Mouse (Mus musculus) right cerebral cortex, postnatal 4 days (tissue): ENCODE results near the gene Atxn7l2.

Experiments
- DNase-seq: peaks from one replicate; pipeline ENCODE4 v3.0.0-alpha.2; 2022

Atxn7l2 gene

DNA sequence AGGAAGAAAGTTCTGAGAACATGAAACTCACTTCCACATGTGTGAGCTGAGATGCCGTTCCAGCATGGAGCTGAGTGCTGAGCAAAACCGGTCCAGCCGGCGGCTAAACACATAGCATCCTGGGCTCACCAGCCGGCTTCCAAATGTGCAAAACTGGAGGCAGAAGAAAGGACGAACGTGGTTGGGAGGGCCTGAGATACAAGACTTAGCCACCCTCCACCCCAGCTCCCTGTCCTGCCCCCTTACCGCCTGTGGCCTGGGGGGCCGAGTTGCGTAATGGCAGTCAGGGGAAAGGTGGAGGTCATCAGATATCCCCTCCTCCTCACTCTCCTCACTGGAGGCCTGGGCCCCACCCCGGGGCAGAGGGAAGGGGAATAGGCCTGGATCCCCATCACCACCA, 6.3 kb downstream of the Atxn7l2 start:
- no peak for DNase-seq

DNA sequence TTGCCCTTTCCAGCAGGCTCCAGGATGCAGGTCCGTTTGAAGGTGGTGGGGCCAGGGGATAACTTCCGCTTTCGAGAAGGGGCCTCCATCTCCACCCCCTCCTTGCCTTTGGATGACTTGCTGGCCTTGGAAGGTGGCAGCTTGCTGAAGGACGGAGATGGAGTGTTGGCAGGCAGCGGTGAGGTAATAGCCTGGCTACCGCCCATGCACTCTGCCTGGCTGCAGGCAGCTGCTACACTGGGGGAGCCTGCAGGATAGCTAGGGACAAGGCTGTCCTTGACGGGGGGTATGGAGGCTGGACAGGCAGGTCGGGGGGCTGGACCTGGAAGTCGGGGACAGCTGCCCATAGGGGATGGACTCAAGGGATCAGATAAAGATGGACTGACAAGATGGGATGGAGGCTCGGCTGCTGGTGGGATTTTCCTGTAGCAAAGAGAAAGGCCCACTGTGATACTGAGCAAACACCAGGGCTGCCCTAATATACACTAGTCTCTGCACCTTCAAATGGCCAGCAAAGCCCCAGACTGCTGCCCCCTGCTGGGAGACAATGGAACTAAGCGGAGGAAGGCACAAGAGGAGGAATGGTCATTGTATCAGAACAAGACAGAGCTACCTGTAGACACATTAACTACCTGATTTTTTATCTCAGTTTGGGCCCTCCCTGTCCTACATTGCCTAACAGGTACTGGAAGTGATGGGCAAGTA, 7.0 kb downstream of the Atxn7l2 start:
- DNase-seq = peak; percentile 85

DNA sequence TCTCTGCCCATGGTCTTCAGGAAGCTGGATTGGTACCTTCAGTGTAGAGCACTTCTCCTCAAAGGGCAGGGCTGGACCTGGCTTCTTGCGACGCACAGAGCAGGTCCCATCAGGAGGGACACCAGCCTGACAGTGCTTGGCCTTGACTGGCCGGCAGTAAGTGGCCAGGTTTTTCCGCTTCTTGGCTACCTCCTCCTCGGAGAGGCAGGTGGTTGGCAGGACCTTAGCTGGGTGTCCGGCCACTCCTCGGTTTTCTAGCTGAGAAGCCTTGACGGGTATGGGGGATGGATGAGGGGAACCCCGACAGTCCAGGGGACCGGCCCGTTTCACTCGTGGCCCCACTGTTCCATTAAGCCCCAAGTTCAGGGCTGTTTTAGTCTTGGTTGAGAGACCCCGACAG, 7.5 kb downstream of the Atxn7l2 start:
- no peak for DNase-seq

DNA sequence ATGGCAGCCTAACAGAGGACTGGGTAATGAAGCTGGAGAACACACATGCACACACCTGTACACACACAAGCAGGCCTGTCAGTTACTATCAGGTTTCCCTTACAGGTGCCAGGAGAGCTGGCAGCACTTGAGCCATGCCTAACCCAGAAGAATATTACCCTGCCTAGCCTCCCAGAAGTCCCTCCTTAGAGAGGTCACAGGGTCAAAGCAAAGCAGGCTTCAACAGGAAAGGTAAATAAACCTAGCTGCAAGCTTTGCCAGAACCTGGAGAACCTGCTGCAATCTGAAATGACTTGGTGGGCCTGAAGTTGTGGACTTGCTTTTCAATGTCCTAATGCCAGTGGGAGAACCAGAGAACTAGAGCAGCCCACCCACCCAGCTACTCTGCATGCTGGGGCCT, 8.2 kb downstream of the Atxn7l2 start:
- DNase-seq = no peak

DNA sequence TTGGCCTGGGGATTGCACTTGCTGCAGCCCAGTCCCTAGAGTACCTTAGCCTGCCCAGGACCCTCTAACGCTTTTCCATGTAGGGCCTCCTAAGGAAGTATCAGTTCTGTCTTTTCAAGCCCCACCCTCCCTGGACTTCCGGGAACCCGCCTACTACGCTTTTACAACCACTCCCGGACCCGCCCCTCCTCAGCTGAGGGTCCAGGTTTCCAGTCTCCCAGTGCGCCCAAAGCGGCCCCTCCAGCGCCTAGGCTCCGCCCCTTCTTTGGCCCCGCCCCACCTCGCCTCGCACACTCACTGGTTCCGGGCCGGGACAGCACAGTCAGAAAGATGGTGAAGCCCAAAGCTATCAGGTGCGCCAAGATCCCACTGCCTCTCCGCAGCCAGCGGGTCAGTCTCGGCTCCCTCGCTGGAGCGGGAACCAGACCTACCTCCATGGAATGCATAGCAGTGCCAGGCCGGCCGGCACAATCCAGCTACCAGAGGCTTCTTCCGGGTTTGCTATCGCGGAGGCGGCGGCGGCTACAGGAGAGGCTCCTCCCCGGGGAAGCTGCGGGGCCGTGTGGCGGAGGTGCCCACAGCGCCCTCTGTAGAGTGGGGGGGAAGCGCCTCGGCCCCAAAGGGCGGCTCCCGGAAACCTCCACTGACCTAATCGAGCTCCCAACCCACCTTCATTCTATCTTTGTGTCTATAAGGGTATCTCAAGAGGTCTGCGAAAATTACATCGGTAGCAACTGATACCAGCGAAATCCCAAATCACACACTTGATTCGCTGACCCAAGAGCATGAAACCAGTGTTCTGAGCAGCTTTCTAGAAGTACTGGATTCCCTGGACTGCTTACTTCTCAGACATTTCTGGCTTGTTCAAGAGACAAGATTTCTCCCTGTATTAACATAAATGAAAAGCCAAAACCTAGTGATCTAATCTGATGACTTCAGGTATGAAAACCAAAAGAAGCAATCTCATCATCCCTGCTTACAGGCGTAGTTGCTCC, 10.1 kb downstream of the Atxn7l2 start, which contains the start of gene Cyb561d1:
Gene Cyb561d1, minus strand, starts transcription at position 884 of the 995 bp plus-strand sequence.
- peak; percentile 82 for DNase-seq

- DNase-seq = no peak
These were observed 11.5 kb downstream of the Atxn7l2 start for GRCm38 (mm10) chr3:108199231-108199630.

GRCm38 (mm10) chr3:108197066-108197497, 13.7 kb downstream of the Atxn7l2 start:
- DNase-seq = peak; percentile 60

DNA sequence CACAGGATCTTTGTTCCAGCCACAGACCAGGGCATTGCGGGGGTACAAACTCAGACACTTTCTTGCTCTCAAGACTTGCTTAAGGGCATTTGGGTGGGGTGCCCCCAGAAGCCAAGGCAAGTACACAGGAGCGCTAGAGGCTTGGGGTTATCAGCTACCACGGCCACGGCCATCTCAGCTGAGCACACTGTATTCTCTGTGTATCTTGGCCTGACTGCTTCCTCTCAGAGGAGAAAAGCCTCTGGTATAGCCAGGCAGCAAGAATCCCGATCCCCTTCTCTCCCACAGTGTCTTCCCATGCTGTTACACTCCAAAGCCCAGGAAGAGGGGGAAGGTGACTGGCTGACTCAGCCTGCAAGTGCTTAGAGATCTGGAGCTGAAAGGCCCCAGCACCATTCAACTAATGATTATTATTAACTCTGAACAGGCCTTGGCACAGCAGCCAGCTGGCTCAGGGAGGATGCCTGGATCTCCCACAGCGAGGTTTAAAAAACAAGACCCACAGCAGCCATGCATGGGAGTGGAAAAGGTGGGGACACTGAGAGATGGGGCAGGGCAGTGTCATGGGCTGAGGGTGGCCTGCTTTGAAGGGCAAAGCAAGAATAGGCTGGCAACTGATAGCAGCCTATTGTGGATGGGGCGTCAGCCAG, 14.7 kb downstream of the Atxn7l2 start:
- DNase-seq = no peak

DNA sequence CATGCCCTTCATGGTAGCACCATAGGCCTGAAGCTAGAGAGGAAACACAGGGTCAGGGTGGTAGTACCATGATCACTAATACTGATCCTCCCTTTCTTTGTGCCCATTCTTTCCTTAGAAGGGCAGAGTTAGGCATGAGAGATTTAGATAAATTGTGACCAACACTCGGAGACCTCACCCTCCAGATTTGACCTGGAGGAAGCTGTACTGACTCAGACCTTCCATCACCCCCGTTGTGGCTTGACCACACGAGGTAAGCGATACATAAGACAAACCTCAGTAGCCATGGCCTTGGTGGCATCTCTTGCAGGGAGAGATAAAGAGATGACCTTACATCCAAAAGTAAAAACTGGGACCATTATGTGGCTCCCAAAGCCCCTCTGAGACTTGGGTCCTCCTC, 15.4 kb downstream of the Atxn7l2 start:
- no peak for DNase-seq

- DNase-seq = no peak
These were observed 17.0 kb downstream of the Atxn7l2 start for GRCm38 (mm10) chr3:108193686-108194085.

- DNase-seq = no peak
These were observed 20.8 kb downstream of the Atxn7l2 start for GRCm38 (mm10) chr3:108189897-108190296.

- no peak for DNase-seq
These were observed 21.8 kb downstream of the Atxn7l2 start for GRCm38 (mm10) chr3:108188716-108189490.

DNA sequence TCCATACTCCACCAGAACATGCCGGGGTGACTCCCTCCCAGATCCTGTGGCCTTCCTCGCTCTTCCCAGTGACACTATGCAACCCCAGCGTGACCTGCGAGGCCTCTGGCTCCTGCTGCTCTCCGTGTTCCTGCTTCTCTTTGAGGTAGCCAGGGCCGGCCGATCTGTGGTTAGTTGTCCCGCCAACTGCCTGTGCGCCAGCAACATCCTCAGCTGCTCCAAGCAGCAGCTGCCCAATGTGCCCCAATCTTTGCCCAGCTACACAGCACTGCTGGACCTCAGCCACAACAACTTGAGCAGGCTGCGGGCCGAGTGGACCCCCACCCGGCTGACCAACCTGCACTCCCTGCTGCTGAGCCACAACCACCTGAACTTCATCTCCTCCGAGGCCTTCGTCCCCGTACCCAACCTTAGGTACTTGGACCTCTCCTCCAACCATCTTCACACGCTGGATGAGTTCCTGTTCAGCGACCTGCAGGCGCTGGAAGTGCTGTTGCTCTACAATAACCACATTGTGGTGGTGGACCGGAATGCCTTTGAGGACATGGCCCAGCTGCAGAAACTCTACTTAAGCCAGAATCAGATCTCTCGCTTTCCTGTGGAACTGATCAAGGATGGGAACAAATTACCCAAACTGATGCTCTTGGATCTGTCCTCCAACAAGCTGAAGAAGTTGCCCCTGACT, 23.5 kb downstream of the Atxn7l2 start:
- DNase-seq = no peak

- DNase-seq = peak; percentile 52
These were observed 24.4 kb downstream of the Atxn7l2 start, which contains the start of gene Amigo1 for GRCm38 (mm10) chr3:108186098-108187047. Gene Amigo1 (plus strand): TSS chr3:108186335.

DNA sequence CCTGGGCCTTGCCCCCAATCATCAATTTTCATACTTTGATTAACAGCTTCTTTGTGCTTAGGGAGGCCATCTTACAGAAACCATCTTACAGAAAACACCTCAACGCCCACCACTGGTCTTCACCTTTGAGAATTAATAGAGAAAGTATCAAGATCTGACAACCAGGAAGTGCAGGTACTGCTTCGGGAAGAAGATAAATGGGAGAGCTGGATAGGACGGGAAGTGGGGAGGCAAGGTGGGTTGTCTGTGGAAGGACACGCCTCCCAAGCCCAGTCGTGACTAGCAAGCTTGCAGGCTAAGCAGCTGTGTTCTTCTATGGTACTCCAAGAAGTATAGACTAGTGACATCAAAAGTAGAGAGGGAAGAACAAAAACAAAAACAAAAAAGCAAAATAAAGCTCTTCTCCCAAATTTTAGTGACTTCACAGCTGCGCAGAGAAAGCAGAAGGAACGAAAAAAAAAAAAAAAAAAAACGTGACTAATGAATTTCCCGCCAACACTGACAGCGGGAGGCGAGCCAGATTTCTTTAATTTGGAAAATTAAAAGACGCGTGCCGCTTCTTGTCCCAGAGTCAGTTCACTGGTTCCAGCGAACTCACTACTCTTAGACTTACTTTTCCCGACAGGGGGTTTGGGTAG, 25.2 kb downstream of the Atxn7l2 start:
- DNase-seq = no peak

- no peak for DNase-seq
These were observed 26.0 kb downstream of the Atxn7l2 start for GRCm38 (mm10) chr3:108184742-108185141.

GRCm38 (mm10) chr3:108180514-108180913, 30.2 kb downstream of the Atxn7l2 start:
- no peak for DNase-seq

- no peak for DNase-seq
These were observed 31.7 kb downstream of the Atxn7l2 start for GRCm38 (mm10) chr3:108178756-108179715.
